Mouse (Mus musculus) NIH3T3 (cell line): Measurements from ENCODE around the gene Cdh23.

Source experiments
- DNase-seq: peaks from one replicate; pipeline ENCODE4 v3.0.0-alpha.2; 2012; ENCODE audit warnings: low read depth

Gene Cdh23

GRCm38 (mm10) chr10:60367904-60368303, 328.4 kb downstream of the Cdh23 start:
- no peak for DNase-seq

- DNase-seq, result no peak
Observed at GRCm38 (mm10) chr10:60367145-60367544, 329.1 kb downstream of the Cdh23 start.

GRCm38 (mm10) chr10:60363426-60363825, 332.9 kb downstream of the Cdh23 start:
- peak; percentile 69 for DNase-seq

GRCm38 (mm10) chr10:60362310-60362628, 334.0 kb downstream of the Cdh23 start:
- DNase-seq, result no peak

GRCm38 (mm10) chr10:60361615-60362309, 334.5 kb downstream of the Cdh23 start:
- no peak for DNase-seq

GRCm38 (mm10) chr10:60358776-60359175, 337.5 kb downstream of the Cdh23 start:
- DNase-seq, result no peak

- DNase-seq, result no peak
Observed at GRCm38 (mm10) chr10:60357901-60358300, 338.4 kb downstream of the Cdh23 start.

GRCm38 (mm10) chr10:60357441-60357840, 338.8 kb downstream of the Cdh23 start:
- DNase-seq, result peak; percentile 78

- DNase-seq, result peak; percentile 88
Observed at GRCm38 (mm10) chr10:60354881-60355677, 341.2 kb downstream of the Cdh23 start.

GRCm38 (mm10) chr10:60354003-60354325, 342.3 kb downstream of the Cdh23 start:
- DNase-seq, result no peak

- peak; percentile 77 for DNase-seq
Observed at GRCm38 (mm10) chr10:60353241-60354002, 342.9 kb downstream of the Cdh23 start.

- DNase-seq, result peak; percentile 93
Observed at GRCm38 (mm10) chr10:60351761-60352455, 344.4 kb downstream of the Cdh23 start.

GRCm38 (mm10) chr10:60351248-60351647, 345.0 kb downstream of the Cdh23 start:
- peak; percentile 63 for DNase-seq

- DNase-seq, result peak; percentile 97
Observed at GRCm38 (mm10) chr10:60350805-60351167, 345.5 kb downstream of the Cdh23 start.

- no peak for DNase-seq
Observed at GRCm38 (mm10) chr10:60350077-60350804, 346.0 kb downstream of the Cdh23 start.

GRCm38 (mm10) chr10:60349644-60350043, 346.6 kb downstream of the Cdh23 start:
- no peak for DNase-seq

GRCm38 (mm10) chr10:60349056-60349455, 347.2 kb downstream of the Cdh23 start:
- DNase-seq, result peak; percentile 93

GRCm38 (mm10) chr10:60347768-60348610, 348.3 kb downstream of the Cdh23 start:
- no peak for DNase-seq

GRCm38 (mm10) chr10:60346701-60347405, 349.4 kb downstream of the Cdh23 start, which contains the start of gene Vsir:
Gene Vsir (plus strand): TSS chr10:60346851.
- DNase-seq, result peak; percentile 64

- DNase-seq, result no peak
Observed at GRCm38 (mm10) chr10:60346056-60346455, 350.2 kb downstream of the Cdh23 start.
